ENCODE assay signal across 29 mouse cellular contexts in the genomic region with DNA sequence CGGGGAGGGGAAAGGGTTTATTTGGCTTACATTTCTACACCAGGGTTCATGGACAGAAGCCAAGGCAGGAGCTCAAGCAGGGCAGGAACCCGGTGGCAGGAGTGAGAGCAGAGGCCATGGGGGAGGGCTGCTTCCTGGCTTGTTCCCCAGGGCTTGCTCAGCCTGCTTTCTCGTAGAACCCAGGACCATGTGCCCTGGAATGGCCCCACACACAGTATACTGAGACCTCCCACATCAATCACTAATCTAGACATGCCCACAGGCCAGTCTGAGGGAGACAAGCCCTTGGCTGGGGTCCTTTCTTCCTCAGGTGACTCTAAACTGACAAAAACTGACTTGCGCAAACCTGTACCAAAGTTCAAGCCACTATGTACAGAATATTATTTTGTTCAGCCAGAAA. TPM values are rescaled to one million over a fixed set of nuclear protein-coding genes. Genes with fewer than 3 reads are reported as not detected.
DNase-seq lines count a peak whose midpoint lies in the region; ATAC-seq and TF ChIP-seq lines count a peak whose summit lies in the region.
"Had no signal": no experiment of that assay in that cellular context is flagged by ENCODE, and none has a peak within 500 bp of the region (broad histone marks: within the 10 kb centered on the region; RNA-seq: fewer than 3 reads in every experiment).

No protein-coding gene starts in this region.

- DNase-seq in forebrain, embryonic 11.5 days (ENCODE audit: low spot score), result peak; percentile 37
- no peak for DNase-seq in forebrain, postnatal 0 days
- peak; percentile 35 to 58 for DNase-seq in kidney, adult 8-10 months
- no peak for DNase-seq in right cerebral cortex, postnatal 25 days
- DNase-seq: adrenal gland, postnatal 10 days; cerebellum, adult 11 months; cerebellum, adult 9-10 months; embryo, embryonic 11 days; gastrocnemius, postnatal 36 days; heart, adult 2 months; heart, postnatal 14 days; kidney, postnatal 10 days; lung, postnatal 36 days; thymus, postnatal 4 days had no signal

- H3K4me2 ChIP-seq in forebrain, embryonic 11.5 days (ENCODE audit: low read depth, low read length, severe bottlenecking), result no peak overlapping the region
- H3K4me2 ChIP-seq in forebrain, postnatal 0 days (ENCODE audit: low read depth), result no peak overlapping the region
- no peak overlapping the region for H3K4me2 ChIP-seq in kidney, embryonic 15.5 days
- H3K4me2 ChIP-seq in liver, embryonic 16.5 days (ENCODE audit: low read depth, low read length), result no peak overlapping the region
- no peak overlapping the region for H3K4me2 ChIP-seq in liver, embryonic 12.5 days
- H3K4me2 ChIP-seq: forebrain, embryonic 13.5 days; heart, embryonic 13.5 days; intestine, embryonic 15.5 days; limb, embryonic 12.5 days; midbrain, embryonic 12.5 days; neural tube, embryonic 13.5 days had no signal

- H3K36me3 ChIP-seq in forebrain, embryonic 11.5 days (ENCODE audit: control insufficient read depth, insufficient read depth, low read length), result no peaks in the 10 kb centered on the region
- no peaks in the 10 kb centered on the region for H3K36me3 ChIP-seq in forebrain, postnatal 0 days (ENCODE audit: insufficient read depth)
- H3K36me3 ChIP-seq in kidney, embryonic 15.5 days, result no peaks in the 10 kb centered on the region
- H3K36me3 ChIP-seq in liver, embryonic 16.5 days (ENCODE audit: control insufficient read depth, insufficient read depth), result no peaks in the 10 kb centered on the region
- H3K36me3 ChIP-seq in liver, embryonic 12.5 days, result no peaks in the 10 kb centered on the region
- H3K36me3 ChIP-seq: heart, embryonic 13.5 days; intestine, embryonic 15.5 days; limb, embryonic 12.5 days; midbrain, embryonic 12.5 days; neural tube, embryonic 13.5 days had no signal

- H3K27me3 ChIP-seq in forebrain, embryonic 11.5 days (ENCODE audit: control insufficient read depth, insufficient read depth, low read length), result no peaks in the 10 kb centered on the region
- no peaks in the 10 kb centered on the region for H3K27me3 ChIP-seq in forebrain, postnatal 0 days (ENCODE audit: insufficient read depth, low read length)
- peaks cover 14% of the 10 kb centered on the region; the same call in 1 of the 2 replicates for H3K27me3 ChIP-seq in kidney, embryonic 15.5 days
- H3K27me3 ChIP-seq in liver, embryonic 16.5 days (ENCODE audit: control insufficient read depth, insufficient read depth, low read depth, low read length), result no peaks in the 10 kb centered on the region
- H3K27me3 ChIP-seq in liver, embryonic 12.5 days (replicated peaks), result no peaks in the 10 kb centered on the region
- H3K27me3 ChIP-seq: forebrain, embryonic 13.5 days; heart, embryonic 13.5 days; intestine, embryonic 15.5 days; limb, embryonic 12.5 days; midbrain, embryonic 12.5 days had no signal

- no peaks in the 10 kb centered on the region for H3K9me3 ChIP-seq in forebrain, embryonic 11.5 days (ENCODE audit: control insufficient read depth, low read length)
- H3K9me3 ChIP-seq in forebrain, postnatal 0 days (ENCODE audit: low read length), result no peaks in the 10 kb centered on the region
- H3K9me3 ChIP-seq in kidney, embryonic 15.5 days (replicated peaks), result no peaks in the 10 kb centered on the region
- H3K9me3 ChIP-seq in liver, embryonic 16.5 days (replicated peaks; ENCODE audit: control insufficient read depth, low read length), result no peaks in the 10 kb centered on the region
- H3K9me3 ChIP-seq in liver, embryonic 12.5 days (replicated peaks), result no peaks in the 10 kb centered on the region
- H3K9me3 ChIP-seq: forebrain, embryonic 13.5 days; G1E; heart, embryonic 13.5 days; intestine, embryonic 15.5 days; limb, embryonic 12.5 days; midbrain, embryonic 12.5 days; neural tube, embryonic 13.5 days had no signal

- ATAC-seq in forebrain, embryonic 11.5 days (replicated peaks; ENCODE audit: low FRiP score), result no peak
- ATAC-seq in forebrain, postnatal 0 days, result no peak
- no peak; the same call in 1 of the 2 replicates for ATAC-seq in kidney, embryonic 15.5 days (replicated peaks; ENCODE audit: low FRiP score)
- peak; percentile 72 for ATAC-seq in liver, embryonic 16.5 days (ENCODE audit: low read depth)
- no peak for ATAC-seq in liver, embryonic 12.5 days
- ATAC-seq: forebrain, embryonic 13.5 days; hindbrain, postnatal 0 days; intestine, embryonic 15.5 days had no signal

- WGBS in forebrain, embryonic 11.5 days, result 69% methylated on average over 4 of the region's 4 CpGs
- 62% methylated on average over 4 of the region's 4 CpGs for WGBS in forebrain, postnatal 0 days
- WGBS in kidney, embryonic 15.5 days, result 40% methylated on average over 4 of the region's 4 CpGs
- WGBS in liver, embryonic 16.5 days (ENCODE audit: insufficient replicate concordance), result 30% methylated on average over 4 of the region's 4 CpGs
- 44% methylated on average over 4 of the region's 4 CpGs for WGBS in liver, embryonic 12.5 days (ENCODE audit: insufficient replicate concordance)

- H3K9ac ChIP-seq in forebrain, embryonic 11.5 days (ENCODE audit: low read length), result no peak overlapping the region
- no peak overlapping the region for H3K9ac ChIP-seq in forebrain, postnatal 0 days
- no peak overlapping the region for H3K9ac ChIP-seq in kidney, embryonic 15.5 days
- no peak overlapping the region for H3K9ac ChIP-seq in liver, embryonic 16.5 days (ENCODE audit: low read depth, low read length)
- no peak overlapping the region for H3K9ac ChIP-seq in liver, embryonic 12.5 days
- H3K9ac ChIP-seq: forebrain, embryonic 13.5 days; heart, embryonic 13.5 days; intestine, embryonic 15.5 days; limb, embryonic 12.5 days; liver, embryonic 14.5 days; midbrain, embryonic 12.5 days; neural tube, embryonic 13.5 days had no signal

- no peak overlapping the region for H3K4me3 ChIP-seq in forebrain, embryonic 11.5 days (ENCODE audit: low read depth, low read length)
- no peak overlapping the region for H3K4me3 ChIP-seq in forebrain, postnatal 0 days (ENCODE audit: low read depth, low read length)
- H3K4me3 ChIP-seq in kidney, embryonic 15.5 days (replicated peaks), result no peak overlapping the region
- H3K4me3 ChIP-seq in liver, embryonic 16.5 days (ENCODE audit: low read depth, low read length), result no peak overlapping the region
- no peak overlapping the region for H3K4me3 ChIP-seq in liver, embryonic 12.5 days
- H3K4me3 ChIP-seq: erythroblast, embryonic 14.5 days; forebrain, embryonic 13.5 days; heart, adult 2 months; heart, embryonic 13.5 days; intestine, embryonic 15.5 days; layer of hippocampus, adult 2 months; left cerebral cortex, adult 2 months; limb, embryonic 12.5 days; midbrain, embryonic 12.5 days; neural tube, embryonic 13.5 days had no signal

- H3K4me1 ChIP-seq in forebrain, embryonic 11.5 days (replicated peaks; ENCODE audit: control insufficient read depth, insufficient read depth, low read length), result no peaks in the 10 kb centered on the region; the same call in 1 of the 2 replicates
- H3K4me1 ChIP-seq in forebrain, postnatal 0 days (ENCODE audit: insufficient read depth), result no peaks in the 10 kb centered on the region
- H3K4me1 ChIP-seq in kidney, embryonic 15.5 days, result peaks cover 9% of the 10 kb centered on the region
- no peaks in the 10 kb centered on the region for H3K4me1 ChIP-seq in liver, embryonic 16.5 days (ENCODE audit: control insufficient read depth, low read depth, low read length)
- H3K4me1 ChIP-seq in liver, embryonic 12.5 days, result peaks cover 6% of the 10 kb centered on the region

- no peak for TF ChIP-seq CTCF in forebrain, postnatal 0 days (IDR thresholded peaks at IDR 0.05; ENCODE audit: low read depth)

- H3K27ac ChIP-seq in forebrain, embryonic 11.5 days (ENCODE audit: low read depth, low read length), result no peak overlapping the region
- no peak overlapping the region for H3K27ac ChIP-seq in forebrain, postnatal 0 days (ENCODE audit: low read depth, low read length)
- no peak overlapping the region for H3K27ac ChIP-seq in kidney, embryonic 15.5 days
- no peak overlapping the region for H3K27ac ChIP-seq in liver, embryonic 16.5 days (ENCODE audit: low read length)
- H3K27ac ChIP-seq in liver, embryonic 12.5 days, result no peak overlapping the region
- H3K27ac ChIP-seq: forebrain, embryonic 13.5 days; heart, adult 2 months; heart, embryonic 13.5 days; hindbrain, postnatal 0 days; intestine, embryonic 15.5 days; layer of hippocampus, adult 2 months; left cerebral cortex, adult 2 months; limb, embryonic 12.5 days; liver, embryonic 14.5 days; midbrain, embryonic 12.5 days; neural tube, embryonic 13.5 days had no signal

RNA-seq across cellular contexts. Expression of a gene that starts 19.7 kb away (rescaled TPM):
- polyA plus RNA-seq in forebrain, embryonic 11.5 days (2014; fragmentation: Nextera tagmentation; extraction: Ambion mirVana), result 15.7 and 16.6 TPM in 2 replicates
- total RNA-seq in forebrain, postnatal 0 days (2014; rRNA removed), result 8.3 and 10.8 TPM in 2 replicates
- 8.5 and 10.3 TPM in 2 replicates for polyA plus RNA-seq in forebrain, postnatal 0 days (2015; fragmentation: Nextera tagmentation; extraction: Ambion mirVana)
- 7.7 and 9.3 TPM in 2 replicates for polyA plus RNA-seq in kidney, embryonic 15.5 days (2015; fragmentation: Nextera tagmentation; extraction: Ambion mirVana)
- polyA plus RNA-seq in liver, embryonic 16.5 days (2015; fragmentation: Nextera tagmentation; extraction: Ambion mirVana), result 4.2 and 4.4 TPM in 2 replicates
- 5.0 and 5.1 TPM in 2 replicates for polyA plus RNA-seq in liver, embryonic 12.5 days (2016; fragmentation: Nextera tagmentation; extraction: Ambion mirVana)

Comparison
In these comparisons a context has a peak if more than half of its experiments do, and no peak if none do; other contexts are left out.
1. DNase-seq: peak in forebrain, embryonic 11.5 days (single experiment) and kidney, adult 8-10 months (2 of 2); none in forebrain, postnatal 0 days (single experiment) and right cerebral cortex, postnatal 25 days (single experiment).